Mouse (Mus musculus): ENCODE measurements around the gene Cyp2f2. TPM values are rescaled to one million over a fixed set of nuclear protein-coding genes. Genes with fewer than 3 reads are reported as not detected.

Cyp2f2 gene
- polyA plus RNA-seq, 1 experiment from 2014 or later, result 0.34 TPM

DNA sequence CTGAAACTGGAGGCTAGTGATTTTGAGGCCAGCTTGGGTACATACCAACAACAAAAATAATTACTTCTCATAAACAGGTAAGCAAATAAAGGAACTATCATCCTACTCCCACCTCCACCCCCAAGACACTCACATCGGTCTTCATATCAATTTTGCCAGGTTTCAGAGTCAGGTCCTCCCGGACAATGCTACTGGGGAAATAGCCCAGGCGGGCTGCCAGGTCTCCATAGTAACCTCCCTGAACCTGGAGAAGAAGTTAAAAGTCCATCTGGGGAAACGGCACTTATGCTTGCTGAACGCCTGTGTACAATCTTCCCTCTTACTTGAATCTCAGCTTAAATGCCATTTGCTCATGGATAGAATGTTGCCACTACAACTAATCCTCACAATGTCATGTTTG lies 60.3 kb downstream of the Cyp2f2 start:
- Histone ChIP-seq H3K4me3 (ENCODE audit: low read length) (no peak overlapping the region), H3K9me3 (ENCODE audit: control insufficient read depth, low read length) (no peaks in the 10 kb centered on the region), H3K9ac (ENCODE audit: low read depth, low read length) (no peak overlapping the region), H3K27ac (ENCODE audit: low read depth, low read length) (0 out of 2 replicates have a peak overlapping the region, but pooled peaks have one; percentile 55), H3K4me1 (ENCODE audit: control insufficient read depth, insufficient read depth, low read depth, low read length) (peaks cover 9% of the 10 kb centered on the region), H3K27me3 (replicated peaks; ENCODE audit: control insufficient read depth, insufficient read depth, low read length) (no peaks in the 10 kb centered on the region), H3K4me2 (ENCODE audit: low read length) (peak overlapping the region; percentile 54; the same call in 1 of the 2 replicates), H3K36me3 (ENCODE audit: control insufficient read depth, insufficient read depth, low read length) (peaks cover 9% of the 10 kb centered on the region)
- no peak for ATAC-seq
- 32% methylated on average over 5 of the region's 5 CpGs for WGBS

DNA sequence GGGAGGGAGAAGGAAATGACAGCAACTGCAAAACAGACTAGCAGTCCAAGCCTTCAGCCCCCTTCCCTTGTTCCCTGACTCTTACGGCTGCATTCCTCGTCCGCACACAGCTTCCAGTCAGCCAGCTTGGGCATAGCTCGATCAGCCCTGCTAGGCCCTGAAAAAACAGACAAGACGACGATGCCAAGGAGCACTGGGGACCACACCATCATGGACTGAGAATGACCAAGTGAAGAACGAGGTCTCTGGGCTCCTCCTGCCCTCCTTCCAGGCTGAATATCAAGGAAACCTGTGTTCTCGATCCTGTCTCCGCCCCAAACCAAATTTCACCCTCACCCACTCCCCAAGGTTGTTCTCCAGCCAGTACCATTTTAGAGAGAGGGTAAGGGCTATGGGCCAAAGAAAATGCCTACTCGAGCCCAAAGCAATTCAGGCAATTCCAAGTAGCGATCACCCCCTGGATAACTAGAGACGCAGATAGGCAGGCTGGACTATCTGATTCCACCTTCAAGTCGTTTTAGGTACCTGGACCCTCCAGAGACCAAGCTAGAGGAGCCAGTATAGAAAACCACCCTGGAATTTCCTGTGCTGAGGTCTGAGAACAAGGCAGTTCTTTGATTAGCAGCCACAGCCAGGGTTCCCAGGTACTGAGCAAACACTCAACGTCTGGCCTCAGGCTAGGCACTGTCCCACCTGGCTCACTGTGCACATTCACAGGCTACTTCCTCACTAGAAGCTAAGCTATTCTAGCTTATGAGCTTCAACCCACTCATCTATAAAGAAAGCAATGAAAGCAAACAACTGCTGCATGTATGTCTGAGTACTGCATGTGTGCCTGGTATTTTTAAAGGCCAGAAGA lies 61.4 kb downstream of the Cyp2f2 start, which contains the start of the genes Gm21983 and Mia:
Gene Gm21983, minus strand, starts transcription at position 250 of the 859 bp plus-strand sequence.
Gene Mia, minus strand, starts transcription at position 321 of the 859 bp plus-strand sequence.
- H3K4me3 ChIP-seq (ENCODE audit: low read length), result no peak within 1 kb of the TSS
- peak within 1 kb of the TSS; percentile 55; the same call in 1 of the 2 replicates for H3K27ac ChIP-seq (ENCODE audit: low read depth, low read length)
- H3K36me3 ChIP-seq (ENCODE audit: control insufficient read depth, insufficient read depth, low read length), result peaks cover 19% of the 10 kb centered on the region
- H3K4me1 ChIP-seq (ENCODE audit: control insufficient read depth, insufficient read depth, low read depth, low read length), result peaks cover 9% of the 10 kb centered on the region
- 65% methylated on average over 14 of the region's 14 CpGs for WGBS
- ATAC-seq, result no peak
- H3K4me2 ChIP-seq (ENCODE audit: low read length), result peak within 1 kb of the TSS; percentile 54; the same call in 1 of the 2 replicates
- no peaks in the 10 kb centered on the region for H3K27me3 ChIP-seq (replicated peaks; ENCODE audit: control insufficient read depth, insufficient read depth, low read length)
- no peak within 1 kb of the TSS for H3K9ac ChIP-seq (ENCODE audit: low read depth, low read length)
- no peaks in the 10 kb centered on the region for H3K9me3 ChIP-seq (ENCODE audit: control insufficient read depth, low read length)

DNA sequence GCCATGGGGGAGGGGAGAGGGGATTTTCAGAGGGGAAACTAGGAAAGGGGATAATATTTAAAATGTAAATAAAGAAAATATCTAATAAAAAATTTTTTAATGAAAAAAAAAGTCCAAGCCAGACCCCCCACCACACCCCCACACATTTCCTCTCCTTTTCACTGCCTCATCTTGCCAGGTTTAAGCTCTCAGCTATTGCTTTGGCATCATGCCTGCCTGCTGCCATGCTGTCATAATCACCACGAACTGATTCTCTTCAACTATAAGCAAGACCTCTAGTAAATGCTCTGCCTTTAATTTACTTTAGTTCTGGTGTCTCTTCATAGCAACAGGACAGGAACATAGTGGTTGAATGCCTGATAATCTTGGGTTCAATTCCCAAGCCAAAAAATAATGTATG lies 62.8 kb downstream of the Cyp2f2 start:
- Histone ChIP-seq H3K4me1 (ENCODE audit: control insufficient read depth, insufficient read depth, low read depth, low read length) (peaks cover 9% of the 10 kb centered on the region), H3K27me3 (replicated peaks; ENCODE audit: control insufficient read depth, insufficient read depth, low read length) (no peaks in the 10 kb centered on the region), H3K4me3 (ENCODE audit: low read length) (no peak overlapping the region), H3K27ac (ENCODE audit: low read depth, low read length) (no peak overlapping the region), H3K9ac (ENCODE audit: low read depth, low read length) (no peak overlapping the region), H3K36me3 (ENCODE audit: control insufficient read depth, insufficient read depth, low read length) (peaks cover 26% of the 10 kb centered on the region), H3K9me3 (ENCODE audit: control insufficient read depth, low read length) (no peaks in the 10 kb centered on the region), H3K4me2 (ENCODE audit: low read length) (no peak overlapping the region)
- no peak for ATAC-seq
- 70% methylated on average over 1 of the region's 1 CpGs for WGBS

Small RNA genes lying within 50 kb of the gene (microRNA-seq; reads per million reads assigned to microRNA genes)
- 0.62 reads per million for gene Mir3101

Other genes with a start within 250 kb of the Cyp2f2 start
- gene Cyp2a22, start 180.5 kb upstream of the Cyp2f2 start, polyA plus RNA-seq (2015; fragmentation: Nextera tagmentation; extraction: Ambion mirVana), result not detected in 2 replicates
- gene Cyp2a12, start 90.8 kb upstream of the Cyp2f2 start, polyA plus RNA-seq (2015; fragmentation: Nextera tagmentation; extraction: Ambion mirVana), result not detected in 2 replicates
- gene Cyp2t4, start 33.8 kb downstream of the Cyp2f2 start, polyA plus RNA-seq (2015; fragmentation: Nextera tagmentation; extraction: Ambion mirVana), result 0.13 and 0.30 TPM in 2 replicates
- gene Egln2, start 46.9 kb downstream of the Cyp2f2 start, polyA plus RNA-seq (2015; fragmentation: Nextera tagmentation; extraction: Ambion mirVana), result 92.7 and 102 TPM in 2 replicates
- gene Rab4b, start 59.0 kb downstream of the Cyp2f2 start, polyA plus RNA-seq (2015; fragmentation: Nextera tagmentation; extraction: Ambion mirVana), result 112 and 118 TPM in 2 replicates
- not detected in 2 replicates for gene Gm21983, start 61.2 kb downstream of the Cyp2f2 start, polyA plus RNA-seq (2015; fragmentation: Nextera tagmentation; extraction: Ambion mirVana)
- 30.3 and 40.5 TPM in 2 replicates for gene Mia, start 61.2 kb downstream of the Cyp2f2 start, polyA plus RNA-seq (2015; fragmentation: Nextera tagmentation; extraction: Ambion mirVana)
- 2.7 and 3.7 TPM in 2 replicates for gene BC024978, start 75.9 kb downstream of the Cyp2f2 start, polyA plus RNA-seq (2015; fragmentation: Nextera tagmentation; extraction: Ambion mirVana)
- 177 and 194 TPM in 2 replicates for gene Snrpa, start 76.4 kb downstream of the Cyp2f2 start, polyA plus RNA-seq (2015; fragmentation: Nextera tagmentation; extraction: Ambion mirVana)
- 5.7 and 5.9 TPM in 2 replicates for gene Itpkc, start 108.8 kb downstream of the Cyp2f2 start, polyA plus RNA-seq (2015; fragmentation: Nextera tagmentation; extraction: Ambion mirVana)
- 21.8 and 23.9 TPM in 2 replicates for gene Coq8b, start 113.1 kb downstream of the Cyp2f2 start, polyA plus RNA-seq (2015; fragmentation: Nextera tagmentation; extraction: Ambion mirVana)
- 54.4 and 59.5 TPM in 2 replicates for gene Numbl, start 138.5 kb downstream of the Cyp2f2 start, polyA plus RNA-seq (2015; fragmentation: Nextera tagmentation; extraction: Ambion mirVana)
- gene Ltbp4, start 217.8 kb downstream of the Cyp2f2 start, polyA plus RNA-seq (2015; fragmentation: Nextera tagmentation; extraction: Ambion mirVana), result 14.1 and 17.2 TPM in 2 replicates
- 31.6 and 38.0 TPM in 2 replicates for gene Shkbp1, start 236.1 kb downstream of the Cyp2f2 start, polyA plus RNA-seq (2015; fragmentation: Nextera tagmentation; extraction: Ambion mirVana)
- gene Gm20479, start 237.5 kb downstream of the Cyp2f2 start, polyA plus RNA-seq (2015; fragmentation: Nextera tagmentation; extraction: Ambion mirVana), result not detected in 2 replicates